Mouse (Mus musculus) brain, embryonic 14.5 days (tissue): ENCODE results near the gene Gm49369.

Experiments
- CTCF ChIP-seq: fragments of 200-500 bp; IDR thresholded peaks from 2 replicates; pipeline ENCODE4 v1.5.1; 2012; ENCODE audit warnings: inconsistent platforms, mild to moderate bottlenecking, moderate library complexity, borderline replicate concordance; ENCODE audit not compliant: insufficient read depth, insufficient read length; ENCODE audit errors: extremely low read depth
- POLR2A ChIP-seq: fragments of 200-500 bp; IDR thresholded peaks from 2 replicates; pipeline ENCODE4 v1.6.1; 2012; ENCODE audit warnings: mild to moderate bottlenecking, inconsistent platforms, borderline replicate concordance; ENCODE audit not compliant: poor library complexity, insufficient read depth, insufficient read length, severe bottlenecking; ENCODE audit errors: extremely low read depth

DNA sequence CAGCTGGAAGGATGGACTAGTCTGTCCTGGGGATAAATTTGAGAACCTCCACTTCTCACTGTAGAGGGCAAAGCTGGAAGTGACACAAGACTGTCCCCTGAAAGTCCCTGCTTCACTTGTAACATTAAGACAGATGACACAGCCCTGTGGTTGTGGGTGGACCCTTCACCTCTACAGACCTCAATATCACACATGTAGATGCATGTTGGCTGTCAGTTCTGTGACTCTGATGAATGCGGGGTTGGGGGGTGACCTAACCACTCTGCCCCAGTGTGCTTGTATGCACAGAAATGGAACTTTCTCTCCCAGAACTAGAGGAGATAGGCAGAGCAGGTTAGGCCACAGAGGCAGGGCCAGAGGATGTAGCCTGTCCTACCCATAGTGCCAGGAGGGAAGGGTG lies 14.1 kb upstream of the Gm49369 start:
- no peak for TF ChIP-seq CTCF
- no peak for TF ChIP-seq POLR2A
